ENCODE assay signal across 30 mouse cellular contexts in the genomic region with DNA sequence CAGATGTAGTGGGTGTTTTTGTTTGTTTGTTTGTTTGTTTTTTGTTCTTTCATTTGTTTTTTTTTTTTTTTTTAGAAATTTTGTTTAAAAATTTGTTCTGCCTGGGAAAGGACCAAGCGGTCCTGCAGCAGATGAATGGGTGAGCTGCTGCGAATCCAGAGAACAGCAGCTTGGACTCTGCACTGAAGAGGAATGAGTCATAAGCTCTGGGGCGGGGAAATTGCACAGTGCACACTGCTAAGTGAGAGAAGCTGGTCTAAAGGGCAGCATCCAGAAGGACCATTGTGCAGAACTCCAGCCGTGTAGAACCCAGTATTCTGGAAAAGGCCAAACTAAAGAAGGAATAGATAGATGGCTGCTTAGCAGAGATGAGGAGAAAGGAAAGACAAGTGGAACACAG. TPM values are rescaled to one million over a fixed set of nuclear protein-coding genes. Genes with fewer than 3 reads are reported as not detected.
DNase-seq lines count a peak whose midpoint lies in the region; ATAC-seq and TF ChIP-seq lines count a peak whose summit lies in the region.
"Had no signal": no experiment of that assay in that cellular context is flagged by ENCODE, and none has a peak within 500 bp of the region (broad histone marks: within the 10 kb centered on the region; RNA-seq: fewer than 3 reads in every experiment).

No protein-coding gene starts in this region.

- no peaks in the 10 kb centered on the region for H3K9me3 ChIP-seq in intestine, embryonic 15.5 days
- H3K9me3 ChIP-seq in intestine, postnatal 0 days (ENCODE audit: control insufficient read depth), result no peaks in the 10 kb centered on the region
- H3K9me3 ChIP-seq: embryonic facial prominence, embryonic 13.5 days; embryonic facial prominence, embryonic 15.5 days; forebrain, embryonic 10.5 days; forebrain, embryonic 13.5 days; forebrain, embryonic 15.5 days had no signal

- no peak overlapping the region for H3K4me2 ChIP-seq in intestine, embryonic 15.5 days (replicated peaks)
- H3K4me2 ChIP-seq in intestine, postnatal 0 days (replicated peaks; ENCODE audit: low read depth), result no peak overlapping the region
- H3K4me2 ChIP-seq: embryonic facial prominence, embryonic 13.5 days; embryonic facial prominence, embryonic 15.5 days; forebrain, embryonic 13.5 days; forebrain, embryonic 15.5 days had no signal

- DNase-seq in 3T3-L1 (ENCODE audit: low read depth, low spot score), result peak; percentile 54
- DNase-seq in adrenal gland, adult 8-10 months, result no peak
- DNase-seq in heart, adult 8-10 months (ENCODE audit: low spot score), result no peak
- no peak for DNase-seq in gastrocnemius, postnatal 4 days (ENCODE audit: low spot score in 2 of 2)
- DNase-seq: adrenal gland, postnatal 10 days; adrenal gland, postnatal 25 days; cerebellum, adult 11 months; cerebellum, adult 18-20 months; cerebellum, adult 8-10 months; cerebellum, adult 9-11 months; cerebellum, postnatal 14 days; cerebellum, postnatal 36 days; embryo, embryonic 11 days; forebrain, postnatal 0 days had no signal

- H3K9ac ChIP-seq in intestine, embryonic 15.5 days, result no peak overlapping the region
- H3K9ac ChIP-seq in intestine, postnatal 0 days (ENCODE audit: low read depth, low read length), result no peak overlapping the region
- H3K9ac ChIP-seq: embryonic facial prominence, embryonic 13.5 days; embryonic facial prominence, embryonic 15.5 days; forebrain, embryonic 13.5 days; forebrain, embryonic 15.5 days; forebrain, postnatal 0 days had no signal

- no peaks in the 10 kb centered on the region for H3K27me3 ChIP-seq in intestine, embryonic 15.5 days (replicated peaks)
- H3K27me3 ChIP-seq in intestine, postnatal 0 days (replicated peaks; ENCODE audit: control insufficient read depth, insufficient read depth, low read length), result no peaks in the 10 kb centered on the region
- H3K27me3 ChIP-seq: embryonic facial prominence, embryonic 13.5 days; embryonic facial prominence, embryonic 15.5 days; forebrain, embryonic 13.5 days; forebrain, embryonic 15.5 days; Patski had no signal

- 84% methylated on average over 4 of the region's 4 CpGs for WGBS in intestine, embryonic 15.5 days
- WGBS in intestine, postnatal 0 days, result 52% methylated on average over 4 of the region's 4 CpGs

- no peaks in the 10 kb centered on the region for H3K36me3 ChIP-seq in intestine, embryonic 15.5 days
- no peaks in the 10 kb centered on the region for H3K36me3 ChIP-seq in intestine, postnatal 0 days (ENCODE audit: control insufficient read depth, insufficient read depth)
- H3K36me3 ChIP-seq: embryonic facial prominence, embryonic 13.5 days; embryonic facial prominence, embryonic 15.5 days; forebrain, embryonic 10.5 days; forebrain, embryonic 15.5 days had no signal

- no peak for TF ChIP-seq CTCF in intestine, postnatal 0 days (IDR thresholded peaks at IDR 0.05; ENCODE audit: low read depth)

- no peak overlapping the region for H3K27ac ChIP-seq in intestine, embryonic 15.5 days
- no peak overlapping the region for H3K27ac ChIP-seq in intestine, postnatal 0 days (ENCODE audit: low read depth, low read length)
- H3K27ac ChIP-seq: embryonic facial prominence, embryonic 13.5 days; embryonic facial prominence, embryonic 15.5 days; forebrain, embryonic 10.5 days; forebrain, embryonic 13.5 days; forebrain, embryonic 15.5 days had no signal

- peak; percentile 45; the same call in 1 of the 2 replicates for ATAC-seq in intestine, embryonic 15.5 days
- peak; percentile 83 for ATAC-seq in intestine, postnatal 0 days
- ATAC-seq: activated CD4-positive, CD25-positive, alpha-beta regulatory T cell, adult 4 months; forebrain, embryonic 13.5 days; forebrain, embryonic 15.5 days; forebrain, postnatal 0 days; Patski had no signal

- no peaks in the 10 kb centered on the region for H3K4me1 ChIP-seq in intestine, embryonic 15.5 days (replicated peaks)
- H3K4me1 ChIP-seq in intestine, postnatal 0 days (replicated peaks; ENCODE audit: control insufficient read depth, insufficient read depth, low read length), result no peaks in the 10 kb centered on the region
- H3K4me1 ChIP-seq: embryonic facial prominence, embryonic 15.5 days; forebrain, embryonic 13.5 days; forebrain, embryonic 15.5 days had no signal

- H3K4me3 ChIP-seq in intestine, embryonic 15.5 days (replicated peaks), result no peak overlapping the region
- H3K4me3 ChIP-seq in intestine, postnatal 0 days (ENCODE audit: low read depth, low read length), result no peak overlapping the region
- H3K4me3 ChIP-seq: embryonic facial prominence, embryonic 13.5 days; embryonic facial prominence, embryonic 15.5 days; erythroblast, embryonic 14.5 days; forebrain, embryonic 10.5 days; forebrain, embryonic 13.5 days; forebrain, embryonic 15.5 days had no signal

RNA-seq across cellular contexts. Expression of gene Samd13, which starts 18.7 kb away (rescaled TPM):
- 0.53 and 0.59 TPM in 2 replicates for polyA plus RNA-seq in intestine, embryonic 15.5 days (2015; fragmentation: Nextera tagmentation; extraction: Ambion mirVana)
- 0.07 and 0.14 TPM in 2 replicates for polyA plus RNA-seq in intestine, postnatal 0 days (2015; fragmentation: Nextera tagmentation; extraction: Ambion mirVana)
- total RNA-seq in adrenal gland, adult 8-10 months (2022), result 1 to 10 TPM in 1 of 4 experiments, under 1 TPM in 3; 0.42 to 1.3 (median 0.68) TPM
- 1 to 10 TPM; 2.4 to 3.9 (median 3.2) TPM for total RNA-seq in heart, adult 8-10 months (2022)
- total RNA-seq in gastrocnemius, postnatal 4 days (2021), result 1 to 10 TPM in 1 of 2 experiments, under 1 TPM in 1; 0.86 to 1.1 TPM
- polyA plus RNA-seq: brain, embryonic 14.5 days; erythroblast, embryonic 14.5 days; Patski had no signal

RNA-seq across cellular contexts. Expression of gene 4930503B20Rik, which starts 53.0 kb away (rescaled TPM):
- not detected in 2 replicates for polyA plus RNA-seq in intestine, embryonic 15.5 days (2015; fragmentation: Nextera tagmentation; extraction: Ambion mirVana)
- polyA plus RNA-seq in intestine, postnatal 0 days (2015; fragmentation: Nextera tagmentation; extraction: Ambion mirVana), result not detected in 2 replicates
- total RNA-seq in adrenal gland, adult 8-10 months (2022), result not detected
- under 1 TPM in 1 of 4 experiments, not detected in 3; 0.16 TPM for total RNA-seq in heart, adult 8-10 months (2022)
- not detected for total RNA-seq in gastrocnemius, postnatal 4 days (2021)
- total RNA-seq: adrenal gland, adult 18-20 months; adrenal gland, postnatal 10 days; adrenal gland, postnatal 4 days; ES-E14; forebrain, postnatal 0 days had no signal
- polyA plus RNA-seq: activated CD4-positive, CD25-positive, alpha-beta regulatory T cell, adult 4 months; C2C12; embryonic facial prominence, embryonic 11.5 days; erythroblast, embryonic 14.5 days; forebrain, embryonic 10.5 days; forebrain, embryonic 13.5 days; forebrain, embryonic 15.5 days had no signal
